Mouse (Mus musculus) C2C12 (cell line): ENCODE measurements around the gene Naaladl2. TPM values are rescaled to one million over a fixed set of nuclear protein-coding genes. Genes with fewer than 3 reads are reported as not detected.

Source experiments
- H3K27me3 ChIP-seq: one replicate; pipeline ENCODE4 v1.6.1; 2011; ENCODE audit not compliant: control insufficient read depth, insufficient read depth, insufficient read length
- H3K36me3 ChIP-seq: one replicate; pipeline ENCODE4 v1.6.1; 2011; ENCODE audit not compliant: control insufficient read depth, insufficient read depth
- H3K4me3 ChIP-seq: one replicate; pipeline ENCODE4 v1.5.1; 2011; ENCODE audit warnings: mild to moderate bottlenecking, control low read depth; ENCODE audit not compliant: poor library complexity, insufficient read depth, severe bottlenecking
- H3K79me2 ChIP-seq: one replicate; pipeline ENCODE4 v1.6.1; 2011; ENCODE audit not compliant: control insufficient read depth, insufficient read depth
- H3K79me3 ChIP-seq: one replicate; pipeline ENCODE4 v1.6.1; 2011; ENCODE audit warnings: low read depth, control low read depth
- H3ac ChIP-seq: one replicate; pipeline ENCODE3; 2011; ENCODE audit warnings: low read depth; ENCODE audit not compliant: control insufficient read depth, insufficient read length
- CEBPB ChIP-seq: IDR thresholded peaks from one replicate; pipeline ENCODE4 v1.6.1; 2011; ENCODE audit warnings: low read depth, mild to moderate bottlenecking, control low read depth, moderate library complexity
- CTCF ChIP-seq: IDR thresholded peaks from one replicate; pipeline ENCODE4 v1.5.1; 2011; ENCODE audit not compliant: control insufficient read depth, insufficient read depth, insufficient read length
- FOSL1 ChIP-seq: IDR thresholded peaks from one replicate; pipeline ENCODE4 v1.8.0; 2011; ENCODE audit warnings: mild to moderate bottlenecking, low read length; ENCODE audit not compliant: poor library complexity, insufficient read depth, severe bottlenecking
- MAX ChIP-seq: IDR thresholded peaks from one replicate; pipeline ENCODE4 v1.6.1; 2011; ENCODE audit warnings: mild to moderate bottlenecking, control low read depth
- MYOD1 ChIP-seq: IDR thresholded peaks from one replicate; pipeline ENCODE4 v1.6.1; 2011; ENCODE audit warnings: low read depth; ENCODE audit not compliant: control insufficient read depth, insufficient read length
- MYOG ChIP-seq: IDR thresholded peaks from one replicate; pipeline ENCODE4 v1.6.1; 2011; ENCODE audit not compliant: control insufficient read depth, insufficient read length; ENCODE audit errors: extremely low read depth
- USF1 ChIP-seq: IDR thresholded peaks from one replicate; pipeline ENCODE4 v1.6.1; 2011; ENCODE audit warnings: low read depth, mild to moderate bottlenecking, control low read depth, moderate library complexity
- polyA plus RNA-seq: library from polyadenylated mRNA; unstranded; fragments of >200 nt; fragmentation: generic; extraction: Trizol; gene quantifications from one replicate; pipeline ENCODE4 v1.2.1, GENCODE M21; 2012; ENCODE audit warnings: missing spikeins

The Naaladl2 gene
- polyA plus RNA-seq, 1 experiment = not detected

GRCm38 (mm10) chr3:24106391-24106790 is 1037.7 kb downstream of the Naaladl2 start:
- Histone ChIP-seq H3K27me3 (no peaks in the 10 kb centered on the region), H3K79me3 (no peaks in the 10 kb centered on the region), H3K4me3 (no peak overlapping the region), H3K79me2 (no peaks in the 10 kb centered on the region), H3ac (no peak overlapping the region), H3K36me3 (no peaks in the 10 kb centered on the region)
- TF ChIP-seq MAX (no peak), CEBPB (no peak), MYOD1 (no peak), MYOG (no peak), CTCF (no peak), USF1 (no peak), FOSL1 (no peak)

GRCm38 (mm10) chr3:24079761-24080160 is 1064.3 kb downstream of the Naaladl2 start:
- Histone ChIP-seq H3K36me3 (no peaks in the 10 kb centered on the region), H3ac (no peak overlapping the region), H3K4me3 (no peak overlapping the region), H3K27me3 (no peaks in the 10 kb centered on the region), H3K79me2 (no peaks in the 10 kb centered on the region), H3K79me3 (no peaks in the 10 kb centered on the region)
- TF ChIP-seq FOSL1 = no peak
- no peak for TF ChIP-seq USF1
- TF ChIP-seq CEBPB = no peak
- TF ChIP-seq CTCF = no peak
- TF ChIP-seq MYOD1 = no peak
- TF ChIP-seq MAX = no peak
- TF ChIP-seq MYOG = no peak

GRCm38 (mm10) chr3:24071169-24071797 is 1072.8 kb downstream of the Naaladl2 start:
- no peaks in the 10 kb centered on the region for H3K79me3 ChIP-seq
- no peaks in the 10 kb centered on the region for H3K36me3 ChIP-seq

GRCm38 (mm10) chr3:24070424-24071168 is 1073.5 kb downstream of the Naaladl2 start:
- no peaks in the 10 kb centered on the region for H3K27me3 ChIP-seq
- no peaks in the 10 kb centered on the region for H3K79me3 ChIP-seq
- H3K4me3 ChIP-seq = no peak overlapping the region
- no peaks in the 10 kb centered on the region for H3K36me3 ChIP-seq
- TF ChIP-seq MYOD1 (no peak), USF1 (no peak), FOSL1 (no peak), CTCF (no peak), CEBPB (no peak), MAX (no peak), MYOG (no peak)
- no peak overlapping the region for H3ac ChIP-seq
- H3K79me2 ChIP-seq = no peaks in the 10 kb centered on the region

More at GRCm38 (mm10) chr3:24071169-24071797, 1072.8 kb downstream of the Naaladl2 start:
- Histone ChIP-seq H3ac (no peak overlapping the region), H3K4me3 (no peak overlapping the region), H3K79me2 (no peaks in the 10 kb centered on the region), H3K27me3 (no peaks in the 10 kb centered on the region)
- TF ChIP-seq CTCF (no peak), FOSL1 (no peak), MYOD1 (no peak), USF1 (no peak)

- no peak overlapping the region for H3K4me3 ChIP-seq
- H3K79me2 ChIP-seq = no peaks in the 10 kb centered on the region
- TF ChIP-seq CTCF = no peak
- TF ChIP-seq CEBPB = no peak
- TF ChIP-seq MYOD1 = no peak
- TF ChIP-seq USF1 = no peak
- no peak for TF ChIP-seq MAX
- TF ChIP-seq MYOG = no peak
- no peak for TF ChIP-seq FOSL1
Observed at GRCm38 (mm10) chr3:24048217-24048616, 1095.8 kb downstream of the Naaladl2 start.

More at GRCm38 (mm10) chr3:24048217-24048616, 1095.8 kb downstream of the Naaladl2 start:
- Histone ChIP-seq H3K27me3 (no peaks in the 10 kb centered on the region), H3K79me3 (no peaks in the 10 kb centered on the region), H3ac (no peak overlapping the region), H3K36me3 (no peaks in the 10 kb centered on the region)
